Mouse (Mus musculus) cerebellum, postnatal 36 days (tissue): ENCODE measurements around the gene Olfr598.
"Not testable (repeated sequence)": the region's sequence is repeated elsewhere in the genome, so short reads cannot be mapped to it uniquely, and the experiment has no call there.

Experiments
- DNase-seq, 2 experiments: peaks; one replicate each; pipeline ENCODE4 v3.0.0; 2021 to 2022; ENCODE audit warnings: mixed read lengths in 2 of 2

Gene Olfr598

DNA sequence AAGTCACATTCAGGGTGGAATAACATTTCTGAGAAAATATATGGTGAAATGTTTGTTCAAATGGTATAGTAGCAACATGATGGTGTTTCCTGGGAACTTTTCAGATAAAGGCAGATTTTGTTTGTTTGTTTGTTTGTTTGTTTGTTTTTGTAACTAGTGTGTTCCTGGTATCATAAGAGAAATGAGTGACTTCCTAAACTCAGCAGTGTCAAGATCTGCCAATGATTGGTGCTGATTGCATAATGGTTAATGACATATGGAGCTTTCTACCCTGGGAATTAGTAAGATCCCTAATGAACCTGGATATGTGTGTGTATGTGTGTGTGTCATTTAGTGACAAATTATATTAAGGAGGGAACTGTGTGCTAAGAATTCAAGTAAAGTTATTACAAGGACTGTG, at the start of gene Olfr598:
Gene Olfr598, plus strand, starts transcription at position 301 of the 400 bp plus-strand sequence.
- DNase-seq = no peak

DNA sequence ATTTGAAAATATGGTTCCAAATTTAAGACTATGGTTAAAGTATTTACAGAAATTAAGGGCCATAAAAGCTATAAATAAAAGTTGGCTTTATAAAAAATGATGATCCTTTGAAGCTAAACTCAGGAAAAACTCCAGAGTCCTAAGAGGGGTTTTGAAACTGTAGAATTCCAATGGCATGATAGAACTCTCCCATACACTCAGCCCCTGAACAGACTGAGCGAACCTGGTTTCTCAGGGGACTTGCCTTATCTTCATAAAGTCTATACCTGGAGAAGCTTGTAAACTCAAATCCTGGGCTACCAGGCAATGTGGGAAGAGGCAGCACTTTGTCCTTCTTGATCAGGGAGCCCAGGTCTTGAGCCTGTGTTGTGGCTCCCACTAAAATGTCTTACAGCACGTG, 18.0 kb upstream of the Olfr598 start, which contains the start of gene Olfr596:
Gene Olfr596, plus strand, starts transcription at position 301 of the 400 bp plus-strand sequence.
- not testable (repeated sequence) for DNase-seq

DNA sequence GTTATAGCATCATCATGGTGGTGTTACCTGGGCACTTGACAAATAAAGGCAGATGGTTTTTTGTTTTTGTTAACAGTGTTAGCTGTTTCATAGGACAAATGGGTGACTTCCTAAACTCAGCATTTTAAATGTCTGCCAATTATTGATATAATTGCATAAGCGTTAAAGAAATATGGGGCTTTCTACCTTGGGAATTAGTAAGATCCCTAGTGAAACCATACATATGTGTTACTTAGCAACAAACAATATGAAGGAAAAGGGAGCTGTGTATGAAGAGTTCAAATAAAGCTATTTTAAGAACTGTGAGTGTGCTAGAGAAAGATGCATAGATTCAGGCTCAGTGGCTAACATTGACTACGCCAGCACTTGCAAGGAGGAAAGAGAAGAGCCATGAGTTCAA, 7.4 kb upstream of the Olfr598 start, which contains the start of gene Olfr597:
Gene Olfr597, plus strand, starts transcription at position 301 of the 400 bp plus-strand sequence.
- not testable (repeated sequence) for DNase-seq

DNA sequence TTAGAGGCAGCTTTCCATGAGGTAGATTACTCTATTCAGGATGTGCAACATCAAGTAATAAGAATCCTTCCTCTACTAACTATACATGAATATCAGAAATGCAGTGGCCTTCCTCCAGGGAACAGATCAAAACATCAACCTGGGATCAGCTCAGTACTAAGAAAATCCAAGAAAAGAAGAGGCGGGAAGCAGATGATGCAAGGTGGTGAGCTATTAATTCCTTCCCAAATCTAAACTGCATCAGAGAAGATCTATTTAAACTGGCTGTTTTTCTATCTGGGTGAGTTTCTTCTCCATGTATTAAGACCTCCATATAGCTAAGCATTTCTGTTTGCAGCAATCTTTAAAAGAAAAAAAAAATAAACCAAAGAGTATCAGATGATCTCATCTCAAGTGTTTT, 12.2 kb downstream of the Olfr598 start, which contains the start of gene Olfr599:
Gene Olfr599, plus strand, starts transcription at position 301 of the 400 bp plus-strand sequence.
- DNase-seq = no peak

DNA sequence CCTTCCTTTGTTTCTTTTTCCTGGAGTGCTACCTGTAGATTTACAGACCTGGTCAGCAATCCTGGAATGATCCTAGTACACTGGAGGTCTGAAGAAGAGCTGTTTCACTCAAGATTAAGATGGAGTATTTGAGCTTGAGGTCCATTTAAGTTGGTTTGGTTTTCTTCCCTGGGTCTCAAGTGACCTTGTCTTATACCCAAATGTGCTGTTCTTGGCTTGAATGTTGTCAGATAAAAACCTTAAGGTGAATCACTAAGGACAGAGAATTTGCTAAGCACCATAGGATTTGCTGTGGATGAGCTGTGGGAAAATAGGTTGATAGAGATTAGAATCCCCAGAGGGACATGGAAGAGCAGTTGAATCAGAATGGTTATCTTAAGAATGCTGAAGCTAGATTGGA, 26.2 kb downstream of the Olfr598 start, which contains the start of gene Olfr600:
Gene Olfr600, minus strand, starts transcription at position 101 of the 400 bp plus-strand sequence.
- no peak for DNase-seq

DNA sequence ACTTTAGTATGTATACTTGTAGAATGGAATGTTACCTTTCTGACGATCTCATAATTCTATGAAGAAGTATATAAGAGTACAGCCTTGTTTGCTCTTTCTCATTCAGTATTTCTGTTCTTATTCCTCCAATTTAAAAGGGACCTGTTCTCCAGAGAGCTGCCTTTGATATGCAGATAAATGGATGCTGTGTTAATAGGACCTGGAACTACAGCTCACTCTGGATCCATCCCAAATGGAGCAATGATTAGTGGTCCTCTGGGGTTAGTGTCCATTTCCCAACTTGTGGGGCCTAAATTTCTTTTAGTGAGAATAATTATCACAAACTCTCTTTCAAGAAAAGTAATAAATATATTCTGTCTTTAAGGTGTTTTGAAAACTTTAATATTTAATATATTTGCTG, 39.2 kb downstream of the Olfr598 start, which contains the start of gene Olfr601:
Gene Olfr601, minus strand, starts transcription at position 101 of the 400 bp plus-strand sequence.
- no peak for DNase-seq
